Mouse (Mus musculus) liver, postnatal 0 days (tissue): ENCODE data around the gene Paxx. TPM values are rescaled to one million over a fixed set of nuclear protein-coding genes. Genes with fewer than 3 reads are reported as not detected.

ENCODE experiments used
- ATAC-seq: fragments of 200-750 bp; cut with Nextera tagmentation; 2 replicates; pipeline ENCODE4 v1.8.0; 2017; ENCODE audit warnings: mild to moderate bottlenecking, moderate library complexity
- DNase-seq: peaks from one replicate; pipeline ENCODE4 v3.0.0-alpha.2; 2016
- H3K27ac ChIP-seq: fragments of 300-500 bp; sonication (generic); 2 replicates; pipeline ENCODE4 v1.5.1; 2014; ENCODE audit warnings: antibody characterized with exemption, moderate library complexity, mild to moderate bottlenecking, low read depth
- H3K27me3 ChIP-seq: fragments of 300-500 bp; sonication (generic); 2 replicates; pipeline ENCODE4 v1.6.1; 2014; ENCODE audit warnings: low read length, control low read depth, mixed read lengths; ENCODE audit not compliant: insufficient read depth
- H3K36me3 ChIP-seq: fragments of 300-500 bp; sonication (generic); replicated peaks from 2 replicates; pipeline ENCODE4 v1.6.1; 2014; ENCODE audit warnings: mild to moderate bottlenecking, control low read depth, low read length, moderate library complexity, mixed read lengths; ENCODE audit not compliant: insufficient read depth
- H3K4me1 ChIP-seq: fragments of 300-500 bp; sonication (generic); 2 replicates; pipeline ENCODE4 v1.6.1; 2014; ENCODE audit warnings: antibody characterized with exemption, mild to moderate bottlenecking, control low read depth; ENCODE audit not compliant: insufficient read depth
- H3K4me2 ChIP-seq: fragments of 300-500 bp; sonication (generic); 2 replicates; pipeline ENCODE4 v1.6.1; 2014; ENCODE audit warnings: low read depth, mild to moderate bottlenecking, low read length, moderate library complexity, mixed read lengths
- H3K4me3 ChIP-seq: fragments of 300-500 bp; sonication (generic); 2 replicates; pipeline ENCODE4 v1.5.1; 2014; ENCODE audit warnings: low read depth, low read length
- H3K9ac ChIP-seq: fragments of 300-500 bp; sonication (generic); replicated peaks from 2 replicates; pipeline ENCODE4 v1.6.1; 2014; ENCODE audit warnings: mild to moderate bottlenecking, moderate library complexity
- H3K9me3 ChIP-seq: fragments of 300-500 bp; sonication (generic); 2 replicates; pipeline ENCODE4 v1.6.1; 2016; ENCODE audit warnings: mild to moderate bottlenecking, control low read depth, low read length, mixed read lengths
- CTCF ChIP-seq: sonication (generic); IDR thresholded peaks from 2 replicates; pipeline ENCODE4 v1.5.1; 2016; ENCODE audit warnings: antibody characterized with exemption, low read depth
- EP300 ChIP-seq: IDR thresholded peaks from 2 replicates; pipeline ENCODE4 v1.6.1; 2016; ENCODE audit warnings: antibody characterized with exemption, low read depth, mild to moderate bottlenecking
- WGBS: fragments of 180-500 bp; shearing (Covaris S2); extraction: QIAGEN DNeasy Blood & Tissue Kit; methylation state at CpG from one replicate; pipeline ENCODE4 v1.1.7; 2014; ENCODE audit not compliant: insufficient replicate concordance; 5-methylcytosine and 5-hydroxymethylcytosine counted together
- polyA plus RNA-seq: library from polyadenylated mRNA; unstranded; fragments of >200 nt; fragmentation: Nextera tagmentation; extraction: Ambion mirVana; gene quantifications from 2 replicates; pipeline ENCODE4 v1.2.1, GENCODE M21; 2015

Gene Paxx
- polyA plus RNA-seq, 1 experiment from 2014 or later: 14.7 TPM

DNA sequence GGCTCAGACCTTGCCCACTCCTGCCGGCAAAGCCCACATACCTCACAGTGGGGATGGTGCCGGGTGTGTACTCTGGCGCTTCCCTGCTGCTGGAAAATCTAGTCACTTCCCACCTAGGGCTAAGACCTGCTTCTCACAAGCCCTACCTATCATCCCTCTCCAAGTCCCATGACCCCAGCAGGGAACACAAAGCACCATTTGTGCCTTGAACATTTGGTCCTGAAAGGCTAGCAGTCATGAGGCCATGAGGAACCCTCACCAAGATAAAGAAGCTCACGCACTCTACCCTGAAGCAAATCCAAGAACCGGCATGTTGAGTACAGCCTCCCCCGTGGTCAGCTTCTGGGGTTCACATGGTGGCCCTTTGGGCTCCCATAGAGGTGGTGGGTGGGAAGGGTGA is 9.1 kb upstream of the Paxx start, which contains the start of gene Ptgds:
Ptgds (minus strand) TSS at position 78 of the 400 bp plus-strand sequence.
- 67% methylated on average over 6 of the region's 6 CpGs for WGBS
- ATAC-seq: no peak

DNA sequence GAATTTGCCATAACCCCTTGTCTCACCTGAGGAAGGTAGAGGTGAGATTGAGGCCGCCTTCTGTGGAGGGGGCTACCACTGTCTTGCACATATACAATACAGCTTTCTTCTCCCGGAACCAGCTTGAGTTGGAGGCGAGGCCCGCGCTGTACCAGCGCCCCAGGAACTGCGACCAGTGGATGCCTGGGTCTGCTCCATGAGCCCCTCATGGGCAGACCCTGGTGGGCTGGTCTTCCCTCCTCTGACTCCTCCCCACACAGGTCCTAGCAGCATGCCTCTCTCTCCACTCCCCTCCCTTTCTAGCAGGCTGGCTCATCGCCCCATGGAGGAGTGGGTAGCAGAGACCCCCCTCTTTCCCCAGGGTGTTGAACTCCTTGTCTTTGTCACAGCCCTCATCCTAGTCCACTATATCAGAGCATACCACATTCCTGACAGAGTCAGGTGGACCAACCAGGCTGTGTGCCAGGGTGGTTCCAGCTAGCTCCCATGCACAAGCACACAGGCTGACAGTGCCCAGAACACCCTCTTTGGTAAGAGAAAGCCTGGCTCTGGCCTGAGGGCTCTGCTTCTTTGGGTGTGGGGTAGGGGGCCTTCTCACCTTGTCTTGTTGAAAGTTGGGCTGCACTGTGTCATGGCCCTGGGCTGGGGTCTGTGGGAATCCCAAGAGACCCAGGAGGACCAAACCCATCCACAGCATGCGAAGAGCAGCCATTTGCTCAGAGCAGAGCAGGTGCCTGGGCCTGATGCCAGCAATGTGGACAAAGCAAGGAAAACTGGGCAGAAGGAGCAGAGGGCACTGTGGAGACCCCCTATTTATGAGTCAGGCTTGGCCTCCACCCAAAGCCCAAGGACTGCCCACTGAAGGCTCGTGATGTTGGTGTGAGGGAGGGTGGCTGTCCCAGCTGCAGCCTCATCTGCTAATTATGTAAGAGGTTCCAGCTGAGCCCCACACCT is 8.3 kb upstream of the Paxx start:
- Histone ChIP-seq H3K27me3 (no peaks in the 10 kb centered on the region), H3K4me2 (no peak overlapping the region), H3K36me3 (no peaks in the 10 kb centered on the region), H3K27ac (no peak overlapping the region), H3K9ac (no peak overlapping the region), H3K4me1 (peaks cover 10% of the 10 kb centered on the region; the same call in 1 of the 2 replicates), H3K9me3 (no peaks in the 10 kb centered on the region), H3K4me3 (no peak overlapping the region)
- ATAC-seq (no peak), DNase-seq (no peak)
- 62% methylated on average over 10 of the region's 10 CpGs for WGBS
- TF ChIP-seq CTCF (no peak), EP300 (no peak)

More for the DNA sequence above, 9.1 kb upstream of the Paxx start, which contains the start of gene Ptgds:
- Histone ChIP-seq H3K4me2 (no peak within 1 kb of the TSS), H3K27ac (no peak within 1 kb of the TSS), H3K4me1 (peaks cover 5% of the 10 kb centered on the region; the same call in 1 of the 2 replicates), H3K4me3 (no peak within 1 kb of the TSS), H3K36me3 (no peaks in the 10 kb centered on the region), H3K27me3 (no peaks in the 10 kb centered on the region), H3K9me3 (no peaks in the 10 kb centered on the region), H3K9ac (no peak within 1 kb of the TSS)
- no peak for DNase-seq
- no peak for TF ChIP-seq EP300
- no peak for TF ChIP-seq CTCF

DNA sequence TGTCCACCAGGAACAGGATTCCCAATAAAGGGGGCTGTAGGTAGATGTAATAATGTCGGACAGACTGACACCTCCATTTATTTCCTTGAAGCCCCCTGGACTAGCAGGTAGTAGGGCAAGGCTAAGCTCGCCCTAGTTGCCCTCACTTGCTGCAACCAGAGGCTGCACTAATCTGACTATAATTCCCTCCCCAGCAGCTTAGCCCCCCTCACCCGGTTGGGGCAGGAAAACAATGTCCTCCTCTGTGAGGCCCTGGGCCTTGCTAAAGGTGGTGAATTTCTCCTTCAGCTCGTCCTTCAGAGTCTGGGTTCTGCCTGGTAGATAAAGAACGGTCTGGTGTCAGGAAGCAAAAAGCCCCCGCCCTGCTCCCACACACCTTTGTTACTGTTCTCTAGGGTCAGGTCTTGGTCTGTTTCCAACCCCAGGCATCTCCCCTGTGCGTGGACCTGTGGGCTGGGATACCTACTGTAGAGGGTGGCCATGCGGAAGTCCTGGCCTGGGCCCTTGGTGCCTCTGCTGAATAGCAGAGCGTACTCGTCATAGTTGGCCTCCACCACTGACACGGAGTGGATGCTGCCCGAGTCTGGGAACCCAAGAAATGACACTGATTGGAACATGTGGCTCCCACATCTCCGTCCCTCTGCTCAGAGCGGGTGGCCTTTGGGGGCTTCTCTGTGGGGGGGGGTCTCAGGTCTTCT is 6.9 kb upstream of the Paxx start:
- WGBS: 67% methylated on average over 14 of the region's 14 CpGs
- H3K27ac ChIP-seq: no peak overlapping the region
- ATAC-seq: no peak

DNA sequence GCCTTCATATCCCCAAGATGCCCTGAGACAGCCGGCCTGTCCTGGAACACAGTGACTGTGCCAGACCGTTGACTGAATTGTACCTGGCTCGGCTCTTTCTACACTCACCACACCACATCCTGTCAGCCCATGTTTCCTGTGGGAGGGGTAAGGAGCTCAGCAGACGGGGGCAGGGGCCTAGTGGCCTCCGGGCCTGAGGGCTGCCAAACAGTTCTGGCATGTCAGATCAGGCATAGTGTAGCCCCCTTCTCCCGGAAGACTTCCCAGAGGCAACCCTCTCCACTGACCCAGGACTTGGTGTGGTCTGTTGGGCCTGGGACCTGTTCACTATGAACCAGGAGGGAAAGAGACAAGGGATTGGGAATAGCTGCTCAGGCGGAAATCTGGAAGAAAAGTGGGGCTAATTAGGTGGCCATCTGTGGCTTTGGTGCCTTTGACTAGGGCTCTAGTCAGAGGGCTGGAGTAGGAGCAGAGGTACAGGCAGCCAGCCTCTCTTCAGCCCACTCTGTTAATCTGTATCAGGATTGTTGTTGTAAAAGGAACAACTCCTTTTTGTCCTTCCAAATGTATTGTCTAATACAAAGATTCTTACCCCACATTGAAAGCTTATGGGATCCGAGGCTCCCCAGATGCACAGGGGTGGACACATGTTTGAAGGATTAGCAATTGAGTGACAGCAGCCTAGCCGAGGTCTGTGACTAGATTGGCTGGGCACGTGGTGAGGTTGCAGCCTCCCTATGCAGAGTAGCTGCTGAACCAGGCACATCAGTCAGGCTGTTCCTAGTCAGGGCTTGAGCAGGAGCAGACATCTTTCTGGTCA is 5.1 kb upstream of the Paxx start:
- Histone ChIP-seq H3K27me3 (no peaks in the 10 kb centered on the region), H3K9me3 (no peaks in the 10 kb centered on the region), H3K9ac (0 out of 2 replicates have a peak overlapping the region, but pooled peaks have one; percentile 5), H3K27ac (peak overlapping the region; percentile 66), H3K36me3 (no peaks in the 10 kb centered on the region), H3K4me1 (peaks cover 17% of the 10 kb centered on the region), H3K4me2 (peak overlapping the region; percentile 33), H3K4me3 (peak overlapping the region; percentile 13; the same call in 1 of the 2 replicates)
- peak; percentile 6; the same call in 1 of the 2 replicates for ATAC-seq
- 23% methylated on average over 10 of the region's 10 CpGs for WGBS
- DNase-seq: peak; percentile 53
- TF ChIP-seq EP300 (no peak), CTCF (no peak)

More for the DNA sequence above, 6.9 kb upstream of the Paxx start:
- no peaks in the 10 kb centered on the region for H3K9me3 ChIP-seq
- H3K36me3 ChIP-seq: no peaks in the 10 kb centered on the region
- TF ChIP-seq EP300: no peak
- no peak for TF ChIP-seq CTCF
- DNase-seq: no peak
- no peak overlapping the region for H3K9ac ChIP-seq
- H3K4me2 ChIP-seq: no peak overlapping the region
- H3K27me3 ChIP-seq: no peaks in the 10 kb centered on the region
- H3K4me1 ChIP-seq: peaks cover 10% of the 10 kb centered on the region; the same call in 1 of the 2 replicates
- no peak overlapping the region for H3K4me3 ChIP-seq

DNA sequence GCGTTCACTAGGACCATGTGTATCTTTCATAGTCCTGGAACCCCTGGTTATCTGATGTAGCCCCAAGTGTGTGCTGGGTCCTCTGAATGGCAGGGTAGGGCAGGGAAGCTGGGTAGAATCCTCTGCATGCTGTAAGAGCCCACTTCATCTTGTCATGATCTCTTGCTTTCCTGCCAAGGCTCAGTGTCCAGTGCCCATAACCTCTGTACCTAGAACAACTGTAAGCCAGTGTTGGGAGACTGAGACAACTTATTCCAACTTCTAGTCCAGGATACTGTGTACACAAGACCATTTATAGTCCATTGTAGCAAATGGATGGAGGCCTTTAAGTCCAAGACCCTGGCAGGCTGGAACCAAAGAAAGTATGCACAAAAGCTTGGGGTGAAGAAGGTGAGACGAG is 4.4 kb upstream of the Paxx start:
- Histone ChIP-seq H3K27ac (peak overlapping the region; percentile 66), H3K36me3 (no peaks in the 10 kb centered on the region), H3K4me3 (peak overlapping the region; percentile 13; the same call in 1 of the 2 replicates), H3K27me3 (no peaks in the 10 kb centered on the region), H3K9me3 (no peaks in the 10 kb centered on the region), H3K4me1 (peaks cover 19% of the 10 kb centered on the region), H3K9ac (no peak overlapping the region), H3K4me2 (peak overlapping the region; percentile 33)
- TF ChIP-seq CTCF (no peak), EP300 (no peak)
- ATAC-seq (no peak), DNase-seq (no peak)
- 49% methylated on average over 2 of the region's 2 CpGs for WGBS
